ENCODE assay signal across 23 mouse cellular contexts in genomic region chr3:73217156-73217555, GRCm38 (mm10).
"Had no signal": no experiment of that assay in that cellular context is flagged by ENCODE, and none has a peak within 500 bp of the region (broad histone marks: within the 10 kb centered on the region; RNA-seq: fewer than 3 reads in every experiment).

No protein-coding gene starts in this region.

- H3K36me3 ChIP-seq: heart, embryonic 10.5 days; heart, embryonic 12.5 days; hindbrain, embryonic 13.5 days; hindbrain, embryonic 15.5 days; intestine, embryonic 15.5 days; limb, embryonic 10.5 days; limb, embryonic 12.5 days had no signal

- H3K27me3 ChIP-seq: heart, embryonic 12.5 days; hindbrain, embryonic 13.5 days; hindbrain, embryonic 15.5 days; intestine, embryonic 15.5 days; limb, embryonic 12.5 days had no signal

- H3K4me3 ChIP-seq: gastrocnemius, adult 2 months; heart, embryonic 10.5 days; heart, embryonic 12.5 days; hindbrain, embryonic 13.5 days; hindbrain, embryonic 15.5 days; intestine, embryonic 15.5 days; limb, embryonic 10.5 days; limb, embryonic 12.5 days had no signal

- ATAC-seq: forebrain, embryonic 16.5 days; inflammation-experienced regulatory T-cells, adult 6 months; intestine, embryonic 15.5 days; intestine, postnatal 0 days had no signal

- DNase-seq: gastrocnemius, adult 2 months; gastrocnemius, postnatal 10 days; gastrocnemius, postnatal 25 days; heart, adult 18-20 months; heart, postnatal 10 days; heart, postnatal 4 days; kidney, adult 18-20 months; kidney, adult 8-10 months; kidney, postnatal 10 days; kidney, postnatal 25 days; kidney, postnatal 4 days; liver had no signal

- H3K27ac ChIP-seq: gastrocnemius, adult 2 months; heart, embryonic 10.5 days; hindbrain, embryonic 13.5 days; hindbrain, embryonic 15.5 days; intestine, embryonic 15.5 days; limb, embryonic 10.5 days; limb, embryonic 12.5 days had no signal

- H3K4me1 ChIP-seq: heart, embryonic 10.5 days; heart, embryonic 12.5 days; hindbrain, embryonic 13.5 days; hindbrain, embryonic 15.5 days; intestine, embryonic 15.5 days; limb, embryonic 10.5 days; limb, embryonic 12.5 days had no signal

- H3K4me2 ChIP-seq: heart, embryonic 12.5 days; hindbrain, embryonic 13.5 days; hindbrain, embryonic 15.5 days; intestine, embryonic 15.5 days; limb, embryonic 12.5 days; liver, embryonic 11.5 days had no signal

- H3K9me3 ChIP-seq: heart, embryonic 10.5 days; hindbrain, embryonic 13.5 days; hindbrain, embryonic 15.5 days; intestine, embryonic 15.5 days; limb, embryonic 10.5 days; limb, embryonic 12.5 days had no signal

- H3K9ac ChIP-seq: heart, embryonic 12.5 days; hindbrain, embryonic 13.5 days; hindbrain, embryonic 15.5 days; intestine, embryonic 15.5 days; limb, embryonic 12.5 days had no signal
